Mouse (Mus musculus) neural tube, embryonic 15.5 days (tissue): ENCODE measurements around the gene Camsap1. TPM values are rescaled to one million over a fixed set of nuclear protein-coding genes. Genes with fewer than 3 reads are reported as not detected.

Source experiments
- ATAC-seq: fragments of 200-750 bp; cut with Nextera tagmentation; 2 replicates; pipeline ENCODE4 v1.8.0; 2017; ENCODE audit warnings: mild to moderate bottlenecking, moderate TSS enrichment, moderate library complexity; ENCODE audit not compliant: low FRiP score
- H3K27ac ChIP-seq: fragments of 300-500 bp; sonication (generic); replicated peaks from 2 replicates; pipeline ENCODE4 v1.5.1; 2015; ENCODE audit warnings: mild to moderate bottlenecking, inconsistent platforms
- H3K27me3 ChIP-seq: fragments of 300-500 bp; sonication (generic); replicated peaks from 2 replicates; pipeline ENCODE4 v1.6.1; 2015; ENCODE audit warnings: inconsistent platforms
- H3K36me3 ChIP-seq: fragments of 300-500 bp; sonication (generic); 2 replicates; pipeline ENCODE4 v1.6.1; 2015; ENCODE audit warnings: inconsistent platforms
- H3K4me1 ChIP-seq: fragments of 300-500 bp; sonication (generic); 2 replicates; pipeline ENCODE4 v1.6.1; 2015; ENCODE audit warnings: inconsistent platforms
- H3K4me2 ChIP-seq: fragments of 300-500 bp; sonication (generic); 2 replicates; pipeline ENCODE4 v1.6.1; 2015; ENCODE audit warnings: inconsistent platforms, mild to moderate bottlenecking, moderate library complexity
- H3K4me3 ChIP-seq: fragments of 300-500 bp; sonication (generic); replicated peaks from 2 replicates; pipeline ENCODE4 v1.5.1; 2015; ENCODE audit warnings: mild to moderate bottlenecking, inconsistent platforms
- H3K9ac ChIP-seq: fragments of 300-500 bp; sonication (generic); replicated peaks from 2 replicates; pipeline ENCODE4 v1.6.1; 2015; ENCODE audit warnings: mild to moderate bottlenecking, inconsistent platforms
- H3K9me3 ChIP-seq: fragments of 300-500 bp; sonication (generic); replicated peaks from 2 replicates; pipeline ENCODE4 v1.6.1; 2016; ENCODE audit warnings: inconsistent platforms
- WGBS: fragments of 180-500 bp; shearing (Covaris S2); methylation state at CpG from one replicate; pipeline ENCODE4 v1.1.7; 2015; ENCODE audit warnings: mixed read lengths; 5-methylcytosine and 5-hydroxymethylcytosine counted together
- polyA plus RNA-seq: library from polyadenylated mRNA; unstranded; fragments of >200 nt; fragmentation: Nextera tagmentation; extraction: Ambion mirVana; gene quantifications from 2 replicates; pipeline ENCODE4 v1.2.1, GENCODE M21; 2015

Camsap1 gene
- polyA plus RNA-seq, 1 experiment from 2014 or later = 61.6 TPM

DNA sequence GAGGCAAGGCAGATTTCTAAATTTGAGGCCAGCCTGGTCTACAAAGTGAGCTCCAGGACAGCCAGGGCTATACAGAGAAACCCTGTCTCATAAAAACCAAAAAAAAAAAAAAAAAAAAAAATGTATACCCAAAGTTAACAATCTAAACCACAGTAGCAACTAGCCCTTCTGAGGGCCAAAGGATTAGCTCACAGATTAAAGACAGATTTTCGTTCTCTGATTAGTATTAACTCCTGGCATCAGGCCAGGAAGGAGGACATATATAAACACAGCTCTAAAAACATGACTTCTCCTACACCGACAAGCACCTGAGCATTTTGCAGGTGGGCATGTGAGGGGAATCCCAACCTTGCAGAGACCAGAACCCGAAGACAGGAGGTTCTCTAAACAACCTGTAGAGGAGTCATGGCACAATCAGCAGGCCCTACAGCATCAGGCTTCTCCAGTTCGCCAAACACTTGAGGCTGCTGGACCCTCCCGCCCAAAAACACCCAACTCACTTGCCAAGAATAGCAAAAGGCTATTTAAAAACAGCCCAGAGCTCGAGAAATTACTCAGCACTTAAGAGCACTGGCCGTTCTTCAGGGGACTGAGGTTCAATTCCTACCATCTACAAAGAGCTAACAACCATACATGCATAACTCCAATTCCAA lies 5.4 kb downstream of the Camsap1 start:
- Histone ChIP-seq H3K4me1 (peaks cover 49% of the 10 kb centered on the region), H3K9me3 (no peaks in the 10 kb centered on the region), H3K4me2 (no peak overlapping the region), H3K36me3 (no peaks in the 10 kb centered on the region), H3K9ac (no peak overlapping the region), H3K4me3 (no peak overlapping the region), H3K27ac (no peak overlapping the region), H3K27me3 (no peaks in the 10 kb centered on the region)
- no peak for ATAC-seq
- 78% methylated on average over 7 of the region's 7 CpGs for WGBS

DNA sequence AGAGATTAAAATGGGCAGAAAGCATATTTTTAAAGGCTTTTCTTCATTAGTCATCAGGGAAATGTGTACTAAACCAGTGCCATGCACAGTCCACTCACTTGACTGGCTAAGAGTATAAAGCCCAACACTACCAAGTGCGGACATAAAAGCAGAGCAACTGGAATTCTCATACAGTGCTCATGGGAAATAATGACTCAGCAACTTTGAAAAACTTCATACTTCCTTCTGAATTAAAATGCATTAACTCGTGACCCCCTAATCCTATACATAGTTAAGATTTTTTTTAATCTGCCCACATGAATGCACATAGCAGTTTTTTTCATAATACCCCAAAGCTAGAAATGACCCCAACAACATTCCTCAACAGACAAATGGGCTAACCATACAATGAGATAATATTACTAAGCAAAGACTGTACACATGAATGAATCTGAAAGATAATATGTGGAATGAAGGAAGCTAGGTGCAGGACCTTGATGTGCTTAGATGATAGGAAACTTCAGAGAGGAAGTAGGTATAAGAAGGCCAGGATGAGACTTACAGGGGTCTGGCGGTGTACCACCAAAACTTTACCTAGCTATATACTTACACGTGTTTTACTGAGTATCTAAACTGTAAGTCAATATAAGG lies 7.8 kb downstream of the Camsap1 start:
- H3K27me3 ChIP-seq = no peaks in the 10 kb centered on the region
- H3K4me1 ChIP-seq = peaks cover 35% of the 10 kb centered on the region
- ATAC-seq = no peak
- H3K27ac ChIP-seq = no peak overlapping the region
- no peaks in the 10 kb centered on the region for H3K9me3 ChIP-seq
- H3K9ac ChIP-seq = no peak overlapping the region
- H3K4me3 ChIP-seq = no peak overlapping the region
- 93% methylated on average over 4 of the region's 4 CpGs for WGBS
- H3K36me3 ChIP-seq = no peaks in the 10 kb centered on the region
- no peak overlapping the region for H3K4me2 ChIP-seq

DNA sequence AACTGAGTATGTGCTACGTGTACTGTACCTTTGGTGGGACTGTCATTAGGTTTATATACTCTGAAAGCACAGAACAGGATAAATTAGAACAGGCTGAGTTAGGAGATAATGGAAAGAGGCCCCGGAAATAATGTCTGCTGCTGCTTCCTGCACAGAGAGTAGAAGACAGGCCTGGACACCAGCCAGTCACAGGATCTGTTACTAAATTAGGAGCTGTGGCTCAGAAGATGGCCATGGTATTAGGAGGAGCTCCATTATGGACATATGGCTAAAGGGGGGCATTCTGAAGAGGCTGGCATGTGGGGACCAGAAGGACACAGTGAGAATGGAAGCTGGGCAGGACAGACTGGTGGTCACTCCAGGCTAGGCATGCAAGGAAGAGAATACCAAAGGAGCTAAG lies 12.7 kb downstream of the Camsap1 start:
- Histone ChIP-seq H3K4me3 (no peak overlapping the region), H3K36me3 (peaks cover 12% of the 10 kb centered on the region), H3K9ac (no peak overlapping the region), H3K4me2 (no peak overlapping the region), H3K27ac (no peak overlapping the region), H3K9me3 (no peaks in the 10 kb centered on the region), H3K4me1 (peaks cover 22% of the 10 kb centered on the region), H3K27me3 (no peaks in the 10 kb centered on the region)
- WGBS = 80% methylated on average over 2 of the region's 2 CpGs
- ATAC-seq = no peak

DNA sequence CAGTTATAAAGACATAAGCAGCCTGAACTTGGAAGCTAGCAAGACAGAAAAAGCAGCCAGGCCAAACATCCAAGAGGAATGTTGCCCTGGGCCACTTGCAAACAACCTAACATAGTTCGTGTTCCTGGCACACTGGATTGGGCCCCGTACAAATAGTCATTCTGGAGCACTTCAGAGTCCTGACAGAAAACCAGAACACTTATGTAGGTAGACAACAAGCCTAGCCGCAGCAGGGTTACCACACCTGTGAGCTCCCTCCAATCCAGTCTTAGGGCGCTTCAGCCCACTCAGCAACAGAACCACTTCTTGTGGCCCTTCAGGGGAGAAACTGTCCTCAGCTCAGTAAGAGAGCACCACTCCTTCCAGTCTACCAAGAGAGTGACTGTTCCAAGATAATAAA lies 13.8 kb downstream of the Camsap1 start:
- Histone ChIP-seq H3K9ac (no peak overlapping the region), H3K9me3 (no peaks in the 10 kb centered on the region), H3K4me2 (no peak overlapping the region), H3K4me3 (no peak overlapping the region), H3K4me1 (peaks cover 19% of the 10 kb centered on the region), H3K36me3 (peaks cover 22% of the 10 kb centered on the region), H3K27me3 (no peaks in the 10 kb centered on the region), H3K27ac (no peak overlapping the region)
- 92% methylated on average over 4 of the region's 4 CpGs for WGBS
- ATAC-seq = no peak

DNA sequence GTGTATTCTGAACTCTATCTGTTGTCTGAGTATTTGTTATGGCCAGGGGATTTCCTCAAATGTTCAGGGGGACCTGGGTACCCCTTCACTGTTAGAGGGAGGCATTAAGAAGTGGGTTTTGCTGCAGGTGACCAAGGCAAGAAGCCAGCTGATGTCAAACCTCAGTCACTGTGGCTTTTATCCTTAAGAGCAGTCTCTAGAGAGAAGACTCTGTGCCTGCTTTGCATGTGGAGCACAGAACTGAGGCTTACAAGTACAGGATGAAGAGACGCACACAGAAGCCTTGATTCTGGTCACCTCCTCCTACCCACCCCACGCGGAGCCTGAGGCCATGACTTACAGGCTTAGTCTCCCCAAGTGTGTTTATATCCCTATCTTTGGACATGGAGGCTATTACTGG lies 33.8 kb downstream of the Camsap1 start:
- Histone ChIP-seq H3K4me3 (no peak overlapping the region), H3K4me1 (no peaks in the 10 kb centered on the region), H3K27ac (no peak overlapping the region), H3K36me3 (peaks cover 69% of the 10 kb centered on the region), H3K9me3 (no peaks in the 10 kb centered on the region), H3K27me3 (no peaks in the 10 kb centered on the region), H3K4me2 (no peak overlapping the region), H3K9ac (no peak overlapping the region)
- WGBS = 95% methylated on average over 3 of the region's 3 CpGs
- no peak for ATAC-seq

DNA sequence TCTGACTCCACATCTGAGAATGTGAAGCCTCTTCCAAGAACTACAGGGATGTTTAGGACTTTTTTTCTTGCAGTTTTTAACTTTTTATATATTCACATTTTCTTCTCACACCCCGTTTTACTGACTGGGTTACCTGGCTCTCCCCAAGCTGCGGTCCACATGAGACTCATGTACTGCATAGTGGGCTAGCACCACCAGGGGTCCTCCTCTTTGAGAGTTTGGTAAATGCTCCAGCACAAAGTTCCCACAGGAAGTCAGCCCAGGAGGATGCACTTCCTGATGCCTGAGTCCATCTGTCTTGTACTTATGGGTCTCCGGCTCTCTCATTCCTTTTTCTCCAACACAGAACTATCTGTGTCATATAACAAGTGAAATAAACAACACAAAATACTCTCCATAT lies 35.1 kb downstream of the Camsap1 start:
- H3K27ac ChIP-seq = no peak overlapping the region
- H3K27me3 ChIP-seq = no peaks in the 10 kb centered on the region
- WGBS = 89% methylated on average over 3 of the region's 3 CpGs
- H3K36me3 ChIP-seq = peaks cover 70% of the 10 kb centered on the region
- no peak overlapping the region for H3K4me3 ChIP-seq
- H3K9me3 ChIP-seq = no peaks in the 10 kb centered on the region
- H3K4me1 ChIP-seq = no peaks in the 10 kb centered on the region
- no peak overlapping the region for H3K9ac ChIP-seq
- ATAC-seq = no peak
- no peak overlapping the region for H3K4me2 ChIP-seq

DNA sequence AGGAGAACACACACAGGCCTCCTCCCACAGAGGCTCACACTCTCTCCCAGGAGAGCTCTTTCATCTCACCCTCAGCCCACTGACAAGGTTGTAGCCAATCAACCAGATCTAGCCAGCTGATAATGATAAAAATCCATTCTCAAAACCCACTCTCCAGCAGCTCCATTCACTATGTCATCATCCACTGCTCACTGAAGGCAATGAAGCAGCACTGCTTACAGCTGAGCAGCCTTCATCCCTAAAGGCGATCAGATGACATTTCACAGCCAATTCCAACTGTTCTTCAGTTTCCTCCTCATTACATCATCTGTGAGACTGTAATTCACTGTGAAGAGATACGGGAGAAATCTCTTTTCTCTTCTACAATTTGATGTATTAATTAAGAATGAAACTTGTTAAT lies 39.3 kb downstream of the Camsap1 start:
- Histone ChIP-seq H3K9me3 (no peaks in the 10 kb centered on the region), H3K4me2 (no peak overlapping the region), H3K9ac (no peak overlapping the region), H3K27me3 (no peaks in the 10 kb centered on the region), H3K4me1 (no peaks in the 10 kb centered on the region), H3K4me3 (no peak overlapping the region), H3K36me3 (peaks cover 69% of the 10 kb centered on the region), H3K27ac (no peak overlapping the region)
- 80% methylated on average over 2 of the region's 2 CpGs for WGBS
- no peak for ATAC-seq

DNA sequence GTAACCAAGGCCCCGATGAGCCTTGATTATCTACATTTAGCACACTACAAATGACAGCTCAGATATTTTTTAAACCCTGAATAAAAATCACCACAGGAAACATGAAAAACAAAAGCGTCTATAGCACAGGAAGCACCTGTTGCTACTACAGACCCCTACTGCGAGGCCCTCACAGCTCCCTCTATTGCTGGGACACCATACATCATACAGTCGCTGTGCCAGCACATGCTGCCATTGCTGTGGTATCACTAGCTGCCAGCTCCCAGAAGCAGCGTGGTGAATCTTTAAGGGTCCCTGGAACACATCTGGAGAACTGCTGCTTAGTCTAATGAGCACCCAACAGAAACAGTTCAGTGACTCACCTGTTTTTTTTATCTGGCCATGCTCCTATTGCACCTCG lies 42.6 kb downstream of the Camsap1 start:
- peaks cover 87% of the 10 kb centered on the region for H3K36me3 ChIP-seq
- no peak for ATAC-seq
- no peak overlapping the region for H3K27ac ChIP-seq
- 92% methylated on average over 6 of the region's 6 CpGs for WGBS
- H3K4me2 ChIP-seq = no peak overlapping the region
- H3K27me3 ChIP-seq = no peaks in the 10 kb centered on the region
- H3K4me1 ChIP-seq = no peaks in the 10 kb centered on the region
- no peak overlapping the region for H3K4me3 ChIP-seq
- H3K9me3 ChIP-seq = no peaks in the 10 kb centered on the region
- no peak overlapping the region for H3K9ac ChIP-seq

DNA sequence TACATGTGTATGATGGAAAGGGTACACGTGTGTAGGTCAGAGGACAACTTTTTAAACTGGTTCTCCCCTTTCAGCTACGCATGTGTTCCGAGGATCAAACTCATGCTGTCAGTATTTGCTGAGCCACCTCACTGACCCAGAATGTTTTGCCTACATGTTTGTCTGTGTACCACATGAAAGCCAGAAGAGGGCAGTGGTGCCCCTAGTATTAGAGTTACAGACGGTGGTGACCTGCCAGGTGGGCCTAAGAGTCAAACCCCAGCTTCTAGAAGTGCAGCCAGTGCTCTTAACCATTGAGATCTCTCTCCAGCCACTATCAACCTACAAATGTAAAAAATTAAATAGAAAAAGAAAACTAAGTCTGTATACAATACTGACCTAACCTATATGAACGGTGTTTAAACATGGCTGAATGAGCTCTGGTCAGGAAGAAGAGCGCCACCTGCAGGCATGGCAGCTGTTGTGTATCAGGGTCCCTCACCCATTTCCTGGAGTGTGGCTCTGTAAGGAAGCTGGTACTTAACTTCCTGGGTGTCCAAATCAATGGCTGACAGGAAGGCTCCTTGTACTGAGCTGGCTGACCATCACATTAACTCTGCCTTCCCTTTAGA lies 51.7 kb downstream of the Camsap1 start:
- Histone ChIP-seq H3K9ac (no peak overlapping the region), H3K4me3 (no peak overlapping the region), H3K4me1 (no peaks in the 10 kb centered on the region), H3K36me3 (peaks cover 84% of the 10 kb centered on the region), H3K27ac (no peak overlapping the region), H3K27me3 (no peaks in the 10 kb centered on the region), H3K4me2 (no peak overlapping the region), H3K9me3 (no peaks in the 10 kb centered on the region)
- 85% methylated on average over 6 of the region's 6 CpGs for WGBS
- no peak for ATAC-seq

DNA sequence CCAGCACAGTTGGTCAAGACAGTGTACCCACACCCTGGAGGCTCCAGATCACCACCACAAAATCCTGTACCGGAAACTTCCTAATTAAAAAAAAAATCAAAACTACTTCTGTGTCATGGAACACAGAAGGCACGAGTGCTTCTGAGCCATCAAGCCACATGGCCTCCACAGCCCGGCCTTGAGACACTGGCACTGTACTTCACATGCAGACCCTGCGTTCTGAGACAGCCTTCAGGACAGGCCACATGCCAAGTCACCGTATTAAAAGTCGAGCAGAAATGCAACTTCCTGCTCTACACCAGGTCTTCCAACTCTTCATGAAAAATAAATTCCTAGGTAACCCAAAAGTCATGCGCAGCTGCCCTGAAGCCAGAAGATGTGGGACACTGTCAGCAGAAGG lies 55.3 kb downstream of the Camsap1 start:
- Histone ChIP-seq H3K36me3 (peaks cover 59% of the 10 kb centered on the region), H3K4me1 (no peaks in the 10 kb centered on the region), H3K9me3 (no peaks in the 10 kb centered on the region), H3K4me3 (no peak overlapping the region), H3K9ac (no peak overlapping the region), H3K27me3 (no peaks in the 10 kb centered on the region), H3K4me2 (no peak overlapping the region), H3K27ac (no peak overlapping the region)
- 96% methylated on average over 7 of the region's 7 CpGs for WGBS
- ATAC-seq = no peak

DNA sequence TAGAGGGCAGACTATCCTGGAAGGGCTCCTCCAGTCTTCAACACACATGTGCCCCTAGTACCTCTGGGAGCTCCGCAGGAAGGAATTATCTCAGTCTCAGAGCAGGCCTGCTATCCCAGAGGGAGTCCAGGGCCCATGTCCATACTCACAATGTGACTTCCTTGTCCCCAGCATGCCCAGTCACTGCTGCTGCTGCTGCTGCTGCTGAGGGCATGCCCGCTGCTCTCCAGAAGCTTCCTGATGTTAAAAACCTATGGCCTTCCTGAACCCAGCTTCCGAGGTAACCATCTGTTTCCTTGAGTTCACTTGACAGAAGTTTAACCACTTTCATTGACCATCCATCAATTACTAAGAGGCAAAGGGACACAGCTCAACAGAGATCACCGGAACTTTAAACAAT lies 58.1 kb downstream of the Camsap1 start:
- no peak overlapping the region for H3K4me2 ChIP-seq
- no peak for ATAC-seq
- H3K27ac ChIP-seq = no peak overlapping the region
- no peaks in the 10 kb centered on the region for H3K9me3 ChIP-seq
- no peak overlapping the region for H3K9ac ChIP-seq
- peaks cover 33% of the 10 kb centered on the region for H3K36me3 ChIP-seq
- WGBS = 95% methylated on average over 4 of the region's 4 CpGs
- no peaks in the 10 kb centered on the region for H3K27me3 ChIP-seq
- peaks cover 9% of the 10 kb centered on the region; the same call in 1 of the 2 replicates for H3K4me1 ChIP-seq
- no peak overlapping the region for H3K4me3 ChIP-seq

DNA sequence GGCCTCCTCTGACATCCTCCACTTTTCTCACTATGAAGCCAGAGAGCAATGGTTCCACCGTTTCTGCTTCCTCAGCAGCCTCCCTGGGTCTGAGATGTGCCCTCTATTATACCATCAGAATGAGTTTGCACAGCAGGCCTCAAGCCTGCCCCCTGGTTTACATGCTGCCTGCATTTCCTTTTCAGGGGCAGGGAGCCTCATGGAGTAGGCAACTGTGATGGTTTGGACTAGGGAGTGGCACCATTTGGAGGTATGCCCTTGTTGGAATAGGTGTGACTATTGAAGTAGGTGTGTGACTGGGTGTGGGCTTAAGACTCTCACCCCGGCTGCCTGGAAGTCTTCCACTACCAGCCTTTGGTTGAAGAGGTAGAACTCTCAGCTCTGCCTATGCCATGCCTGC lies 59.3 kb downstream of the Camsap1 start:
- Histone ChIP-seq H3K4me3 (no peak overlapping the region), H3K9me3 (no peaks in the 10 kb centered on the region), H3K4me1 (peaks cover 9% of the 10 kb centered on the region; the same call in 1 of the 2 replicates), H3K9ac (no peak overlapping the region), H3K27ac (no peak overlapping the region), H3K27me3 (no peaks in the 10 kb centered on the region), H3K36me3 (peaks cover 25% of the 10 kb centered on the region), H3K4me2 (no peak overlapping the region)
- ATAC-seq = no peak
- 75% methylated on average over 2 of the region's 2 CpGs for WGBS
